Mouse (Mus musculus): ENCODE measurements around the gene Chad. TPM values are rescaled to one million over a fixed set of nuclear protein-coding genes. Genes with fewer than 3 reads are reported as not detected.

The Chad gene
- total RNA-seq, 2 experiments from 2014 or later = 17.4 to 21.2 TPM

DNA sequence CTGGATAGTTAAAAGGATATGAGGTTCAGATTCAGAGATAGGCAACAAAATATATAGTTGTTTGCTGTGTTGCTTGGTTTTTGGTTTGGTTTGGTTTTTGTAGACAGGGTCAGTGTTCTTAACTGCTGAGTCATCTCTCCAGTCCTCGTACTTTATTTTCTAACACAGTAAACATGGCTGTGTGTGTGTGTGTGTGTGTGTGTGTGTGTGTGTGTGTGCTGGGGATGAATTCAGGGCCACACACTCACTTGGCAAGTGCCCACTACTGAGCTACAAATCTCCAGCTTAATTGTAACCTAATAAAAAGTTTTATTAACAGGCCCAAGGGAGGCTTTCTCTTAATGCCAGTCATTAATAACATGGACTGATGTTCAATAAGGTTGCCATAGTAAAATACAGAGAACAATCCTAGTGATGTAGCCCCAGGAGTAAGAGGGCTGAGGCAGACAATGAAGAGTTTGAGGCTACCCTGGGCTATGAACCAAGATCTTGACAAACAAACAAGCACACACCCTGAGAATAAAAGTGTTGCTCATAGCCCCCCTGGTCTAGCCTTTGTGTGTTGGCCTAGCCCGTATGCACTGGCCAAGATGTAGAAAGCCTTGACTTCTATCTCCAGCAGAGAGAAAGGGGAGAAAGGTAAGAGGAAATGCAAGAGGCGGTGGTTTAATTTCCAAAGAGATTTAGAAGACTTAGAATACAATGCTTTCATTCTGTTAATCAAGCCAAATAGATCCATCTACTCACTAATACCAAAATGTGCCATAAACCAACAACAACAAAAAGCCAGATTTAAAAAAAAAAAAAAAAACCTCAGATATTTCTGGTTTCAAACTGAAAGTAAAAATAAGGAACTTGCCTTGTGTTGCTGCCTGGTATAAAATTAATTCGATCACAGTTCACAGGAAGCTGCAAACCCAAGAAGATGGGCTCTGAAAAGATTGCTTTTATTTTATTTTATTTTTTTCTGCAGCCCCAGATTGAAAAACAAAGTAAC is 46.2 kb downstream of the Chad start:
- intact Hi-C loops (cut with DNase I; ENCODE audit: low total_unique reads) = no loop called here
- no peak for DNase-seq

DNA sequence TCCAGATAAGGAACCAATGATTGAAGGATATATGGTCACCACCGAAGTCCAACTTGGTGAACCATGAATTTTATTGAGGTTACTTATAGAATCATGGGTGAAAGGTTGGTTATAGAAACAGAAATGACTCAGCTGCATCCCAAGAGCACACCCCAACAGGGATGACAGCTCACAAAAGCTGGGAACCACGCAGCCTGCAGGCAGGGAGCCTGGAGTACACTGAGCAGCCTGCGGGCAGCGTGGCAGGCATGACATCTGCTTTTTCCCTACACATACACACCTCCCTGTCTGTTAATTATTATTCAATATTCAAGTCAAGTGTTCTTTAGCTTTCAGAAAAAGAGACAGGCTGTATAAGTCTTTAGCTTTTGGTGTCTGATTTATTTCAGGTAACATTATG is 49.8 kb downstream of the Chad start:
- intact Hi-C loops (cut with DNase I; ENCODE audit: low total_unique reads) = no loop called here
- no peak for DNase-seq

DNA sequence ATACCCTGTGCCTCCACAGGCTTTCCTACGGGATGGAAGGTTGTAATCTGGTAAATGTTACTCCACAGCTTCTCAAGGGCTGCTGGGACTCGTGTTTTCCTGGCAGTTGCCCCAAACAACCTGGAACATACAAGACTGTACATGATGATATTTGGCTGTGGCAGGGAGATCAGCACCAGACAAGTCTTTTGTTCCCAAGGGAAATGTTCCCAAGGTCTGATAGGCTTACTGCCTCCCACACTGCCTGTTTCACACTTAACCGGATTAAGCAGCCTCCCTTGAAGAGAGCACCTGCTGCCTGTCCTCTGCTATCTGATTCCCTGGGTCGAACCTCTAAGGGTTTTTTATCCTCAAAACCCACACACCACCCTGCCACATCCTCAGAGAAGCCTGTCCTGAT is 50.6 kb downstream of the Chad start:
- intact Hi-C loops (cut with DNase I; ENCODE audit: low total_unique reads) = no loop called here

DNA sequence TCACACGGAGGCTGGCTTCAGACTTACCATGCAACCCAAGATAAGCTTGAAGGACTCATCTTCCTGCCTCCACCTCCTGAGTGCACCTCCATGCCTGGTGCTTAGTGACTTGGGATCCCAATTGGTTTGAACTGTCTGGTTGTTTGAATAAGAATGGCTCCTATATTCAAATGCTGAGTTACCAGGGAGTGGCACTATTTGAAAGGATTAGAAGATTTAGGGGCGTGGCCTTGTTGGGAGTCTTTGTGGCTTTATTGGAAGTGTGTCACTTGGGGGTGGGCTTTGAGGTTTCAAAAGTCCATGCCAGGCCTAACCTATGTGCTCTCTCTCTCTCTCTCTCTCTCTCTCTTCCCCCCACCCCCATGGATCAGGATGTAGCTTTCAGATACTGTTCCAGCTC is 52.8 kb downstream of the Chad start:
- intact Hi-C loops (cut with DNase I; ENCODE audit: low total_unique reads) = no loop called here
- DNase-seq = no peak

More for the DNA sequence above, 50.6 kb downstream of the Chad start:
- no peak for DNase-seq

Other genes with a start within 250 kb of the Chad start
- 10 to 100 TPM; 32.2 to 33.1 TPM for gene Luc7l3, start 243.1 kb upstream of the Chad start, total RNA-seq (2021)
- 100 to 1,000 TPM; 136 to 150 TPM for gene Ankrd40, start 237.0 kb upstream of the Chad start, total RNA-seq (2021)
- 1 to 10 TPM in 1 of 2 experiments, under 1 TPM in 1; 0.93 to 1.5 TPM for gene Abcc3, start 172.1 kb upstream of the Chad start, total RNA-seq (2021)
- 1 to 10 TPM; 4.9 to 6.1 TPM for gene Cacna1g, start 90.8 kb upstream of the Chad start, total RNA-seq (2021)
- not detected for gene Spata20, start 78.9 kb upstream of the Chad start, total RNA-seq (2021)
- under 1 TPM; 0.09 to 0.25 TPM for gene Epn3, start 65.1 kb upstream of the Chad start, total RNA-seq (2021)
- under 1 TPM in 1 of 2 experiments, not detected in 1; 0.13 TPM for gene Mycbpap, start 43.3 kb upstream of the Chad start, total RNA-seq (2021)
- gene Rsad1, start 15.8 kb upstream of the Chad start, total RNA-seq (2021) = 1 to 10 TPM; 2.2 to 2.6 TPM
- 1 to 10 TPM; 4.1 to 6.6 TPM for gene Acsf2, start 36.8 kb downstream of the Chad start, total RNA-seq (2021)
- 10 to 100 TPM; 26.9 to 35.5 TPM for gene Lrrc59, start 64.7 kb downstream of the Chad start, total RNA-seq (2021)
- gene Mrpl27, start 88.7 kb downstream of the Chad start, total RNA-seq (2021) = 10 to 100 TPM; 56.4 to 59.0 TPM
- gene Eme1, start 88.9 kb downstream of the Chad start, total RNA-seq (2021) = under 1 TPM; 0.90 to 0.91 TPM
- 1 to 10 TPM; 6.6 to 7.8 TPM for gene Xylt2, start 112.5 kb downstream of the Chad start, total RNA-seq (2021)
- gene Gm11541, start 139.5 kb downstream of the Chad start, total RNA-seq (2021) = not detected
- gene Cdc34b, start 176.7 kb downstream of the Chad start, total RNA-seq (2021) = under 1 TPM; 0.89 to 0.98 TPM
- not detected for gene Tmem92, start 217.7 kb downstream of the Chad start, total RNA-seq (2021)